Mouse (Mus musculus): ENCODE results near the gene Slit3. TPM values are rescaled to one million over a fixed set of nuclear protein-coding genes. Genes with fewer than 3 reads are reported as not detected.

Gene Slit3
- total and polyA plus RNA-seq, 3 experiments, result not detected

GRCm38 (mm10) chr11:35632262-35632661 lies 511.2 kb downstream of the Slit3 start:
- H3K4me1 ChIP-seq (ENCODE audit: control insufficient read depth in 1 of 2, insufficient read depth in 2 of 2, low read length in 2 of 2), result no peaks in the 10 kb centered on the region
- no peak overlapping the region for H3K9ac ChIP-seq (ENCODE audit: control insufficient read depth, low read depth, low read length, poor library complexity, severe bottlenecking)
- no peak overlapping the region for H3K27ac ChIP-seq (ENCODE audit: control insufficient read depth, low read depth, low read length)
- no peak for TF ChIP-seq MEF2A (IDR thresholded peaks at IDR 0.05; ENCODE audit: extremely low read depth, insufficient replicate concordance, low read depth, low read length, poor library complexity, severe bottlenecking)
- no peak for TF ChIP-seq E2F4 (IDR thresholded peaks at IDR 0.05; ENCODE audit: borderline replicate concordance, low read depth, low read length)
- no peak for TF ChIP-seq TBP (IDR thresholded peaks at IDR 0.05; ENCODE audit: low read depth, low read length)
- TF ChIP-seq POLR2AphosphoS2 (IDR thresholded peaks at IDR 0.05; ENCODE audit: low read length), result no peak
- no peak for TF ChIP-seq TCF12 (IDR thresholded peaks at IDR 0.05; ENCODE audit: low read depth, low read length)
- no peak for TF ChIP-seq KAT2A (conservative IDR thresholded peaks at IDR 0.05; ENCODE audit: low read depth, low read length)
- no peak for TF ChIP-seq RCOR1 (IDR thresholded peaks at IDR 0.05; ENCODE audit: low read depth, low read length)
- no peak for TF ChIP-seq ZMIZ1 (IDR thresholded peaks at IDR 0.05; ENCODE audit: low read depth, low read length)
- no peak for TF ChIP-seq ZC3H11A (IDR thresholded peaks at IDR 0.05; ENCODE audit: low read depth, low read length)
- H3K27me3 ChIP-seq (ENCODE audit: control insufficient read depth in 1 of 2, insufficient read depth in 2 of 2, low read length in 2 of 2), result no peaks in the 10 kb centered on the region
- H3K4me3 ChIP-seq (ENCODE audit: control insufficient read depth in 1 of 2, insufficient read depth in 1 of 2, low read depth in 2 of 2, low read length in 2 of 2), result no peak overlapping the region
- no peaks in the 10 kb centered on the region for H3K79me2 ChIP-seq (ENCODE audit: control insufficient read depth, insufficient read depth, low read length, poor library complexity)
- no peaks in the 10 kb centered on the region for H3K36me3 ChIP-seq (ENCODE audit: control insufficient read depth in 1 of 2, insufficient read depth in 2 of 2, low read length in 2 of 2)
- no peak for DNase-seq (ENCODE audit: low read depth, low spot score)
- no peaks in the 10 kb centered on the region for H3K9me3 ChIP-seq (replicated peaks; ENCODE audit: insufficient read depth, low read length)

DNA sequence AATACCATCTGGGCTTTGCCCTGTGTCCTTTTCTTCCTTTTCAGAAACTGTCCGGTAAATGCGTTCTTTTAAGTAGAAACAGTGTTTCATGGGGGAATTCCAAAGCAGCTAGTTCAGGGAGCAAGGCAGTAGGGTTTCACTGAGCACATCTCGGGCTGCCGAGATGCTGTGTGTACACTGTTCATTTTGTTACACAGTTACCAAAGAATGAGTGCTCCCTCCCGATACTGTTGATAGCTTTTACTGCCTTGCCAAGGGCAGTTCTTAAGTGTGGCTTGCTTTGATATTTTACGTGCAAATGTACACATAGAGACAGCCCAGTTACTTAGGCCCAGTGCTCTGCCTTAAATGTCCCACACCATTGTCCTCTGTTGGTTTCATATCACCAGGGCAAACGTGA lies 516.1 kb downstream of the Slit3 start:
- Histone ChIP-seq H3K4me3 (ENCODE audit: control insufficient read depth in 1 of 2, insufficient read depth in 1 of 2, low read depth in 2 of 2, low read length in 2 of 2) (no peak overlapping the region), H3K79me2 (ENCODE audit: control insufficient read depth, insufficient read depth, low read length, poor library complexity) (no peaks in the 10 kb centered on the region), H3K27ac (ENCODE audit: control insufficient read depth, low read depth, low read length) (no peak overlapping the region), H3K9me3 (replicated peaks; ENCODE audit: insufficient read depth, low read length) (no peaks in the 10 kb centered on the region), H3K36me3 (ENCODE audit: control insufficient read depth in 1 of 2, insufficient read depth in 2 of 2, low read length in 2 of 2) (no peaks in the 10 kb centered on the region), H3K27me3 (ENCODE audit: control insufficient read depth in 1 of 2, insufficient read depth in 2 of 2, low read length in 2 of 2) (no peaks in the 10 kb centered on the region), H3K9ac (ENCODE audit: control insufficient read depth, low read depth, low read length, poor library complexity, severe bottlenecking) (no peak overlapping the region), H3K4me1 (ENCODE audit: control insufficient read depth in 1 of 2, insufficient read depth in 2 of 2, low read length in 2 of 2) (no peaks in the 10 kb centered on the region)
- TF ChIP-seq ZC3H11A (IDR thresholded peaks at IDR 0.05; ENCODE audit: low read depth, low read length) (no peak), MXI1 (IDR thresholded peaks at IDR 0.05; ENCODE audit: low read depth, low read length) (no peak), KAT2A (conservative IDR thresholded peaks at IDR 0.05; ENCODE audit: low read depth, low read length) (no peak), UBTF (IDR thresholded peaks at IDR 0.05; ENCODE audit: borderline replicate concordance, insufficient read depth, low read depth, low read length) (no peak), GATA1 (IDR thresholded peaks at IDR 0.05; ENCODE audit: low read depth, low read length) (no peak), NELFE (IDR thresholded peaks at IDR 0.05; ENCODE audit: low read depth, low read length) (no peak), MYC (IDR thresholded peaks at IDR 0.05; ENCODE audit: low read depth, low read length) (no peak), ETS1 (IDR thresholded peaks at IDR 0.05; ENCODE audit: low read depth, low read length) (no peak), CHD2 (IDR thresholded peaks at IDR 0.05; ENCODE audit: low read length) (no peak), NRF1 (IDR thresholded peaks at IDR 0.05; ENCODE audit: insufficient read depth, low read depth, low read length, poor library complexity, severe bottlenecking) (no peak)
- no peak for DNase-seq (ENCODE audit: low read depth, low spot score)

Data from MEL (cell line).